Mouse (Mus musculus): ENCODE measurements around the gene Angel1.

DNA sequence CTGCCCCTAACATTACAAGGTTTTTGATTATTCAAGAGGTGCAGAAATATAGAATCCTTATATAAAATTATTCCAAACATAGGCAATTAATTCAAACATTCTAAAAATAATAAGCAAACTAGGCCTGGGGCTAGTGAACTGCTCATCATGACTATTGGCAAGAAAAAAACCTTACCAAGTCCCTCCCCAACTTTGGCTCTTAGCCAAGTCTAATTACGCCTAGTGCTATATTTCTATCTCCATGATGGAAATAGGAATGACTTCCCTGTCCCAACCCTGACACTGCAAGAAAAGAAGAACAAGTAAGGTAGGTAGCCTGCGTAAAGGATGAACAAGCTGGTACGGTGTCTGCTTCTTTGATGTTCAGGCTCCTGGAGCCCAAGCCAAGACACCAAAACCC is 23.6 kb downstream of the Angel1 start:
- TF ChIP-seq CTCF (IDR thresholded peaks at IDR 0.05; ENCODE audit: low read depth, low read length) (no peak), POLR2A (IDR thresholded peaks at IDR 0.05; ENCODE audit: extremely low read depth, insufficient read depth, low read length) (no peak)

All from liver, adult 2 months (tissue).